Mouse (Mus musculus): Measurements from ENCODE around the gene Gm3402.

DNA sequence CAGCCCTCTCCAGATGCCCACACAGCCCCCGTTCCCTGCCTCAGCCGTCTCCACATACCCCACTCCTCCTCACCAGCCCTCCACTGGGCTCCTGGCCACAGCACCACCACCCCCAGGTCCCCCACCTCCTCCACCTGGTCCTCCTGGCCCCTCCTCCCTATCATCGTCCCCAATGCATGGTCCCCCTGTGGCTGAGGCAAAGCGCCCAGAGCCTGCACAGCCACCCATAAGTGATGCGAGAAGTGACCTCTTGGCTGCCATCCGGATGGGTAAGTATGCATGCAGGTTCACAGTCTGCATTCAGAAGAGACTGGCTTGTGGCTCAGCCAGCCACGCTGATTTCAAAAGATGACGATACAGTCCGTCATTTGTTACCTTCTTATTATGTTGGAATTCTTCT is 45.6 kb upstream of the Gm3402 start:
- TF ChIP-seq CTCF (IDR thresholded peaks at IDR 0.05; ENCODE audit: borderline replicate concordance, control insufficient read depth, extremely low read depth, insufficient read depth, low read length, poor library complexity) (no peak), POLR2A (IDR thresholded peaks at IDR 0.05; ENCODE audit: control insufficient read depth, extremely low read depth, insufficient read depth, low read length, poor library complexity) (no peak)

Measured in thymus, adult 2 months (tissue).